Mouse (Mus musculus): Measurements from ENCODE around the gene Pde4a.

DNA sequence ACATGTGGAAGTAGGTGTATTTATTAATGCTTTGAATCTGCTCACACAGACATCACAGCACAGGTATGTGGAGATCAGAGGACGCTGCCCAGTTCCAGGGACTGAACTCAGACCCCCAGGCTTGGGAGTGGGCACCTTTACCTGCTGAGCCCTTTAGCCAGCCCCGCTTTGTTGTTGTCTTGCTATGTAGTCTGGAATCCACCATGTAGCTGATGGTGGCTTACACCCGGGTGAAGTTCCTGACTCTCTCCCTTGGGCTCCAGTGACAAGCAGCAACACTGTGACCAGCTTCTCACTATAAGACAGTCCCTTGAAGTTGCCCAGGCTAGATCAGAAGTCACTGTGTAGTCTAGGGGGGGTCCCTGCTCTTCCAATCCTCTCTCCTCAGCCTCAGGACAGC lies 21.2 kb upstream of the Pde4a start:
- no peak for TF ChIP-seq POLR2A (IDR thresholded peaks at IDR 0.05; ENCODE audit: extremely low read depth, insufficient read depth, low read length)
- TF ChIP-seq CTCF (IDR thresholded peaks at IDR 0.05; ENCODE audit: extremely low read depth, insufficient read depth, low read length): no peak
